Mouse (Mus musculus) testis, adult 2 months (tissue): ENCODE measurements around the gene Gpr82. TPM values are rescaled to one million over a fixed set of nuclear protein-coding genes. Genes with fewer than 3 reads are reported as not detected.

Source experiments
- H3K27ac ChIP-seq: fragments of 200-500 bp; 2 replicates; pipeline ENCODE4 v1.5.1; 2012; ENCODE audit warnings: low read depth, low read length; ENCODE audit not compliant: control insufficient read depth, insufficient read depth
- H3K27me3 ChIP-seq: fragments of 200-500 bp; 2 replicates; pipeline ENCODE4 v1.6.1; 2012; ENCODE audit warnings: mild to moderate bottlenecking, low read length, moderate library complexity; ENCODE audit not compliant: control insufficient read depth, insufficient read depth
- H3K36me3 ChIP-seq: fragments of 200-500 bp; 2 replicates; pipeline ENCODE4 v1.6.1; 2012; ENCODE audit warnings: mild to moderate bottlenecking, low read length; ENCODE audit not compliant: control insufficient read depth, insufficient read depth
- H3K4me1 ChIP-seq: fragments of 200-500 bp; 2 replicates; pipeline ENCODE4 v1.6.1; 2012; ENCODE audit warnings: low read length; ENCODE audit not compliant: control insufficient read depth, insufficient read depth
- H3K4me3 ChIP-seq: fragments of 200-500 bp; 2 replicates; pipeline ENCODE4 v1.5.1; 2012; ENCODE audit warnings: low read depth, mild to moderate bottlenecking, low read length, moderate library complexity, mixed read lengths; ENCODE audit not compliant: control insufficient read depth
- CTCF ChIP-seq: fragments of 200-500 bp; IDR thresholded peaks from 2 replicates; pipeline ENCODE4 v1.5.1; 2012; ENCODE audit warnings: low read depth, mild to moderate bottlenecking, inconsistent platforms, low read length, moderate library complexity; ENCODE audit not compliant: control insufficient read depth, insufficient read depth, insufficient replicate concordance
- POLR2A ChIP-seq: fragments of 200-500 bp; IDR thresholded peaks from 2 replicates; pipeline ENCODE4 v1.6.1; 2012; ENCODE audit warnings: low read depth, mild to moderate bottlenecking, inconsistent platforms, low read length, moderate library complexity; ENCODE audit not compliant: control insufficient read depth
- polyA plus RNA-seq: library from polyadenylated mRNA; depleted of rRNA; stranded (reverse); fragments of >200 nt; gene quantifications from 2 replicates; pipeline ENCODE4 v1.2.3, GENCODE M21; 2012; rRNA removed

Gpr82 gene
- polyA plus RNA-seq, 1 experiment, result 0.11 TPM

DNA sequence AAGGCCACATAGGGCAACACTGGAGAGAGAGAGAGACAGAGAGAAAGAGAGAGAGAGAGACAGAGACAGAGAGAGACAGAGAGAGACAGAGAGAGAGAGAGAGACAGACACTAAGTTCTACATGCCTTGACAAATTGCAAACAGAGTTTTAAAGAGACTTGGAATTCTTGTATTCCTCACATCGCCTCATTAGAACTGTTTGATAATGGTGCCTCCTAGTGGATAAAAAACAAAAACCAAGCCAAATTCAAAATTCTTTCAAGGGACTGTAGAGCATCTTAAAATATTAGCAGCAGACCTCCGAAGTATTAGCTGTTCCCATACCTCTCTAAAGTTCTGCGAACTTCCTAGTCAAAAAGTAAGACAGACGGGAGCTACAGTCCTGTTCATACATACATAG lies 30.7 kb downstream of the Gpr82 start:
- Histone ChIP-seq H3K36me3 (no peaks in the 10 kb centered on the region), H3K27me3 (no peaks in the 10 kb centered on the region), H3K27ac (no peak overlapping the region), H3K4me1 (no peaks in the 10 kb centered on the region), H3K4me3 (no peak overlapping the region)
- TF ChIP-seq POLR2A (no peak), CTCF (no peak)

DNA sequence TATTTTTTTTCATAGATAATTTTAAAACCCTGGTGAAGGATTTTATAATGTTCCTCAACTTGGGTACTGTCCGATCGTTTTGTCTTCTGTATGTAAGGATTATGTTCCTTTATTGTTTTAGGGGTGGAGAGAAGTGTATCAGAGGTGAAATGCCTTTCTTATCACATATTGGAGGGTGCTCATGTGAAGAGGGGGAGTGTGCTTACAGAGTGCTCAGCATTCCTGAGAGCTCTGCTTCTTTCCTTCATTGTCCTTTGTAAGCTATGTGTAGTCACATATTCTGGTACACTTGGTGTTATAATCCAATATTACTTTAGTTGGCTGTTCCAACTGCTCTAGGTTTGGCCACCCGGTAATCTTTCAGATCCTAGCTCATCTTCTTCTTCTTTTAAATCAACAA lies 39.5 kb downstream of the Gpr82 start:
- H3K27ac ChIP-seq, result no peak overlapping the region
- H3K27me3 ChIP-seq, result no peaks in the 10 kb centered on the region
- no peaks in the 10 kb centered on the region for H3K36me3 ChIP-seq
- H3K4me1 ChIP-seq, result no peaks in the 10 kb centered on the region
- no peak overlapping the region for H3K4me3 ChIP-seq
- TF ChIP-seq CTCF (no peak), POLR2A (no peak)

DNA sequence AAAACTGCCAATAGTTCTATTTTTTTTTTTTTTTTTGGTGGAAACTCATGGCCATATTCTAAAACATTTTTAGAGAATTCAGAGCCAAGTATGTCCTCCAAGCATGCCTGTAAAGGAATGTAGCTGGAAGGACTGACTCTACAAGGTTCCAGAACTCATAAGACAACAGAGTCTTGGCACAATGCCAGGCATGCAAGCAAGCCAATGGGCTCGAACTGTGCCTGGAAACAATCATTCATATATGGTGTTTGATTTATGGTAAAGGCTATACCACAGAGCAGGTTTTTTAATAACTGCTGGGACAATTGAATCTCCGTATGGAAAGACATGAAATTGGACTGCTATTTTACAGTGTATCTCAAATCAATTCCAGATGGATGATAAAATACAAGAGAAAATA lies 43.9 kb downstream of the Gpr82 start:
- Histone ChIP-seq H3K27me3 (no peaks in the 10 kb centered on the region), H3K4me1 (no peaks in the 10 kb centered on the region), H3K27ac (no peak overlapping the region), H3K4me3 (no peak overlapping the region), H3K36me3 (no peaks in the 10 kb centered on the region)
- TF ChIP-seq POLR2A (no peak), CTCF (no peak)

DNA sequence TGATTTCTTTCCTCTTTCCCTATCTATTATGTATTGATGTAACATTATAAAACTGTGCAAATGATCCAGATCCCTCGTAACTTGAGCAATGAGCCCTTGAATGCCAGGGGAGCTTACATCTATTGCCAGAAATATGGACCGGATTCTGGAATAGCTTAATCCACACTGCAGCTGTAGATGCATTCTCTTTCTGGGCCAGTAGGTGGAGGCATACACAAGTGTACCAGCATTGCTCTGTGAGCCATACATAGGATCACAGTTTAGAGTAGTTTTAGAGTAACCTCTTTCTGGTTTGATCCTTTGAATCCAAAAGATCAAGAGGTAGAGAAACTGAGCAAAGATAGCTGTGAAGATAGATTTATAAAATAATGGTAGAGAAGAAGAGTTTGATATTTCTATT lies 49.0 kb downstream of the Gpr82 start:
- Histone ChIP-seq H3K36me3 (no peaks in the 10 kb centered on the region), H3K4me3 (no peak overlapping the region), H3K4me1 (no peaks in the 10 kb centered on the region), H3K27ac (no peak overlapping the region), H3K27me3 (no peaks in the 10 kb centered on the region)
- TF ChIP-seq POLR2A (no peak), CTCF (no peak)

Other genes starting within 250 kb of the Gpr82 start
- gene Nyx, start 195.3 kb upstream of the Gpr82 start, polyA plus RNA-seq, result 1.4 and 1.6 TPM in 2 replicates
- gene Gpr34, start 29.3 kb upstream of the Gpr82 start, polyA plus RNA-seq, result 0.06 and 0.18 TPM in 2 replicates
- gene Cask, start 190.0 kb downstream of the Gpr82 start, polyA plus RNA-seq, result 0.61 and 0.99 TPM in 2 replicates